Mouse (Mus musculus): Measurements from ENCODE around the gene Ppara.
"Not testable (repeated sequence)": the region's sequence is repeated elsewhere in the genome, so short reads cannot be mapped to it uniquely, and the experiment has no call there.

Gene Ppara

DNA sequence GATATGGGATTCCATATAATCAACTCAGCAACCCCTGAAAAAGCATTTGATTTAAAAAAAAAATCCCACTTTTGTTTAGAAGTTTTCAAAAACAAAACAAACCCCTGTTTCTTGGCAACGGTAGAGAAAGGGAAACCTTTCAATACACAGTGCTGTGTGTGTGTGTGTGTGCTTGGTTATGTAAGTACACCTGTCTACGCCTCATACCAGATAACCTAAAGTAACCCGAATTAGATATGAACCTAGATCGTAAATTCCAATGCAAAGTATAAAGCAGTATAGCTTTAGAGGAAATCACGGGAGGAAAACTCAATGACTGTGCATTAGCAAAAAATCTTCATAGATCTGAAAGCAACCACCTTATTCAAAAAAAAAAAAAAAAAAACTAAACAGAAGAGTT lies 31.9 kb downstream of the Ppara start:
- DNase-seq = no peak

DNA sequence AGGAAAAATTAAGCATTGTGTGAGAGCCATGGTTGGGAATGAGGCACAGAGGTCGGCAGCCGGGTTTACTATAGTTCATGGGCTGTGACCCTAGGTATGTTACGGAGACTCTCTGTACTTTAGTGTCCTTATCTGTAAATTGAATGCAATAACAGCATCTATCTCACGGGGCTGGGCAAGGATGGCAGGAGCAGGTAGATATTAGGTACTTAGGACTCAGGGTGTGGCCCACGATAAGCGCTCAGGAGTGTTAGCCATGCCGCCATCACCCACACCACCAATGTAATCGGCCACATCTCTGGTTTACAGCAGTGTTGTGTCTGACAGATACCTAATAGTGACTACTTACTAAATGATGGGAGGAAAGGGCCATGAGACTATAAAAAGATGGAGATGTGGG lies 34.2 kb downstream of the Ppara start:
- no peak for DNase-seq

DNA sequence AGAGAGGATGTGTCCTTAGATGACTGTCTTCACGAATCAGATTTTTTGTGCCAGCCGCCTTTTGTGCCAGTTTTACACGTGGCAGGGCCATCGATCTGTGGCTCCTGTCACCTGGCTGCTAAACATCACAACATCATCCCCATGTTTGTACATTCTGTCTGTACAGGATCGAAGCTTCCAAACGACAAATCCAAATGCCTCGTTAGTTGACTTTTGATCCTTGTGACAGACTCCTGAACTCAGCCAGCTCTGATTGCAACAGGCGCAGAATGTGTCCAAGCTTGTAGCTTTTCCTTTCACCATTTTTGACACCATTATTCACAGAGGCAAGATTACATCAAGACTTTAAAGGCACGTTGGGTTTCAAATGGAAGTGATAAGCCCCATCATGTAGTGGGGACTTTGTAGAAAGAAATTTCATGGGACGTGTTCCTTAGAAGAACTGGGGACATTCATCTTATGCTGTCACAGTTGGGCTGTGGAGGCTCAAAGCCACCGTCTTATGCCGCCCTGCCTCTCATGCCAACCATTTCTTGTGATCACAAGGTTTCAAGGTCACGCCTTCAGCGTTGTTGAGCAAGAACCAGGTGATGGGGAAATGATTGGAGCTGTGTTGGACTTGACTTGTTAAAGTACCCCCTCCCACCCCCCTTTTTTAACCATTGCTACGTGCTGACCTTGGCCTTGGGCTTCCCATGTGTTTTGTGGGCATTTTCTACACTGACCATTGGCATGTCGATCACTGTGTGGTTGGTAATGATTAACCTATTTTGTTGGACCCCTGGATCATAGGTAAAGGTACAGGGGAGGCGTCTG lies 36.7 kb downstream of the Ppara start:
- peak; percentile 70 for DNase-seq

DNA sequence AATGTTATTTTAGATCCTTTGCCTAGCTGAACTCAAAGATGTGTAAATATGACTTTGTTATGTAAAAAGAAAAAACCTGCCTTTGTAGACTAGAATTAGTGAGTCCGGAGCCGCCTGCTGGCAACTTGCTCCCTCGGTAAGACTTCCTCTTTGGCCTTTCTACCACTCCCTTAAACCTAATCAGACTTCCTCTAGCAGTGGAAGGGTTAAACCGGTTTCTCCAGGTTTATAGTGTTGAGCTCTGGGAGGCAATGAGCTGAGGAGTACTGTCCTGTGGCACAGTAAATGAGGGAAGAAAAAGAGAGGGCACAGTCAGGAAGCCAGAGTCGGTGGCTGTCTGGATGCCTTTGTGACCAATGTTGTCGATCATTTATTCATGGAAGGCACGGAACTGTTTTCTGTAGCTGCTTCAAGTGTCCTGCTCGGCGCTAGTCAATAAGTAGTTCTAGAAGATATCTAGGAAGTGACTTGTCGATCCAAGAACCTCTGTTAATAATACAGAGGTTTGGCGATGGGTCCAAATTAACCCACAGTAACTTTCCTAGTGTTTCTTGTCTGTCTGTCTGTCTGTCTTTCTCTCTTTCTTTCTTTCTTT lies 37.5 kb downstream of the Ppara start:
- no peak for DNase-seq

DNA sequence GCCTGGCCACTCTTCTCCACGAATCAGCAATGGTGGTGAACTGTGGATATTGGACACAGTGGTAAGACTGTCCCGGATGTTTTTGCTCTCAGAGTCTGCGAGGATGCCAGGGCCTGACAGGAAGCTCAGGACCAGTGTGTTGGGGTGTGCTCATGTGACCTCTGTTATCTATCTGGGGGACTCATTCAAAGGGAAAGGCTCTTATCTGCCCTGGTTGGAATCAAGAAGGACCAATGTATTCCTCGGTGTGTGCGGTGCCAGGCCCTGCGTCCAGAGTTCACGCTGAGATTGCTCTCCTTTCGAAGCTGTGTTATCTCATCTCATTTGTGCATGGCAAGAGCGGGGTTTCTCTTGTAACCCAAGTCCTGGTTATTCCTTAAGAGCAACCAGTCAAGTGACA lies 39.6 kb downstream of the Ppara start:
- DNase-seq = no peak

DNA sequence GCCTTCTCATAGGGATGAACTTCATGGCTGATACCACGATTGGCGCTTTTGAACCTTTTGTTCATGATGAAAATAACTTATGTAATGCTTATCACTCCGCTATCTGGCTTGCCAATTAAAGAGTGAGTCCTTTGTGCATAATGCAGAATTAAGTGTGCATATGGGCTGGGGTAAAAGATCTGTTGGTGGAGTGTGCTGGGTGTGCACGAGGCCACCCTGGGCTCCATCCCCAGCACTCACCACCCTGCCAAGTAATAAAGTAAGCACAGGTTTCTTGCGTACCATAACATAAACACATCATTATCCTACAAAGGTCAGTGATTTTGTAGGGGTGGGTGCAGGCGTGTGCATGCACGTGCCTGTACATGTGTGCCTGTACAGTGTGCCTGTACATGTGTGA lies 40.2 kb downstream of the Ppara start:
- DNase-seq = no peak

DNA sequence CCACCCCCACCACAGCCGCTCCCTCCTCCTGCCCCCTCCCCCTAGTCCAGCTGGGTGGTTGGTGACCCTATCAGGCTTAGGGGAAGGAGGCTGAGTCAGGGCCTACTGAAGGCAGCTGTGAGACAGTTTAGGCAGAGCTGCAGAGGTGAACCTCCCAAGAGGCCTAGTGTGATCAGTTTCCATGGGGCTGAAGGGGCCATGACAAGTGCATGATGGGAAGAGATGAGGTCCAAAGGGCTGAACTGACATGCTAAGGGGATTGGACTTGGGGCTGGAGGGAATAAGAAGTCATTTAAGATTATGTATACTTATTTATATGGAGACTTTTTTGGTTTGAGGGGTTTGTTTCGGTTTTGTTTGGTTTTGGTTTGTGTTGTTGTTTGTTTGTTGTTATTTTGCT lies 41.5 kb downstream of the Ppara start:
- DNase-seq = no peak

DNA sequence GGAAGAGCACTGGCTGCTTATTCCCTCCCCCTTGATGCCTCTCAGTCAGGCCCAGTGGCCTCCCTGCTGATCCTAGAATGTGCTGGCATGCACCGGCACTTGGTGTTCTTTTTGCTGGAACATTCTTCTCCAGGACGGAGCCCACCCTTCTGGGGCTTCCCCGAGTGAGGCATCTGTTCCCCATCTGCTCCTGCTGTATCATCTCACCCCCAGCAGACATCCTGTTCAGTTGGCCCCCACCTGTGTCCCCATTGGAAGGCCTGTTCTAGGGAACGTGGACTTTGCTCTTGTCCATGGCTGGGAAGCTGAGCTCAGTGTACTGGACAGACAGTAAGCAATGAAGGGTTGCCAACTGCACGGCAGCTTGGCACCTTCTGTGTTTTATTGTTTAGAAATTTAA lies 42.0 kb downstream of the Ppara start:
- DNase-seq = peak; percentile 77

DNA sequence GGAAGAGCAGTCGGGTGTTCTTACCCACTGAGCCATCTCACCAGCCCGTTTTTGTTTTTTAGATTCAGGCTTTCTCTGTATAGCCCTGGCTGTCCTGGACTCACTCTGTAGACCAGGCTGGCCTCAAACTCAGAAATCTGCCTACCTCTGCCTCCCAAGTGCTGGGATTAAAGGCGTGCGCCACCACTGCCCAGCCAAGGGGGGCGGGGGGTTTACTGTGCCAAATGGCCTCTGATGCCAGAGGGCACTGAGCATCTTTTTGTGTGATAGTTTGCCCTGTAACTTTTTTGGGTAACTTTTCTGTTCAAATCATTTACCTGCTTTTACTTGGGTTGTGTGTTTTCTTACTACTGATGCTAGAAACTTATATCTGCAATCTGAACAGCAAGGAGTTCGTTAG lies 44.1 kb downstream of the Ppara start:
- not testable (repeated sequence) for DNase-seq

DNA sequence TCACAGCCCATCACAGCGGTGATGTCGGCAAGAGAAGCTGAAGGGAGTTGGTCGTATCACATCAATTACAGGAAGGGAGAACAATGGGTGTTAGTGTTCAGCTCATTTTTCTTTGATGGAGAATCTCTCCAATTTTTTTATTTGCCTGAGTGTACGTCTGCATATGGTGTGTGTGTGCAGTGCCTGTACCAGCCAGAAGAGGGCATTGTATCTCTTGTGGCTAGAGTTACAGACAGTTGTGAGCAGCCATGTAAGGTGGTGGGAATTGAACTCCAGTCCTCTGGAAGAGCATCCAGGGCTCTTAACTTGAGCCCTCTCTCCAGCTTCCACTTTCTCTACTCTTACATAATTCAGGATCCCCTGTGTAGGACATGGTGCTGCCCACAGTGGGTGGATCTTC lies 48.4 kb downstream of the Ppara start:
- no peak for DNase-seq

DNA sequence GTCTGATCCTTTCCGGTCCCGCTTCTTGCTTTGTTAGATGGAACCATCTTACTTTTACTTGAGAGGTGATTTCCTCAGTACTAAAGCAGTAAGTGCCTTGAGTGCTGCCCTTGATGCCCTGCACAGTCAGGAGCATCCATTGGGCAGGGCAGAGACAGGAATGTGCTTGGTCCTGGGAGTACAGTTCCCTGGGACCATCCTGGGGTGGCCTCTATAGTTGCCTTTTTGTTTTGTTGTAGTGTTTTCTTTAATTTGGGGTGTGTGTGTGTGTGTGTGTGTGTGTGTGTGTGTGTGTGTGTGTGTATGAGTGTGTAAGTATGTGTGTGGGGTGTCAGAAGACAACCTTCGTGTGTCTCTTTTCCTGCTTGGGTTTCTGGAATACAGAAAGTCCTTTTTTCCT lies 49.6 kb downstream of the Ppara start:
- DNase-seq = no peak

DNA sequence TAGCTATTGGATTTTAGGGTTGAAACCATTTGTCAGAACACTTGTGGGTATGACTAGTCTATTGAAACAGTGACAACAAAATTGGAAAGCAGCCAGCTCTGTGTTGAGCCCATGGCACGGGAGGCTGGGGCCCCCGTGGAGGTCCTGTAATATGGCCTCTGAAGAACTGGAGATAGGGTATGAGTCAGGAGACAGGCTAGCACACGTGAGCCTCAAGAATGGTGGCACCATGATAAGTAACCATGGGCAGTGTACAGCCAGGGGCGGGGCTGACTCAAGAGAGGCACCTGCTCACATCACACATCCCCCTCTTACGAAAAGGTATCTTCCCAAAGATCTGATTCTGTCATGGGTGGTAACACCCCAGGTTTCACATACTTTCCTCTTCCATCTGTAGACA lies 51.9 kb downstream of the Ppara start:
- DNase-seq = no peak

DNA sequence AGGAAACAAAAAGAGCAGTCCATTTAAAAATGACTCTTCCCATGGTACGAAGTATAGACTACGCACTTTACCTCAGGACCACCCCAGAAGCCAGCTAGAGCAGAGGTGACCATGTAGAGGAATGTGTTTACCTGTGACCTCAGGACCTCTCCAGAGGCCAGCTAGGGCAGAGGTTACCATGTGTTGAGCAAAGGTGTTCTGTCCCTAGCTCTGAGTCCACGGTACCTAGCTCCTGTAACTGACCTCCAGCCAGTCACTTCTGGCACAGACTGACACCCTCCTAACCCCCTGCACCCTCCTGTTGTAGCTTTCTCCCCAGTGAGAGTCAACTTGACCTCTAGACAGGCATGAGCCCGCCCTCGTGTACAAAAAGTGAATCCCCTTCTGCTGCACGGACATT lies 52.7 kb downstream of the Ppara start:
- DNase-seq = no peak

DNA sequence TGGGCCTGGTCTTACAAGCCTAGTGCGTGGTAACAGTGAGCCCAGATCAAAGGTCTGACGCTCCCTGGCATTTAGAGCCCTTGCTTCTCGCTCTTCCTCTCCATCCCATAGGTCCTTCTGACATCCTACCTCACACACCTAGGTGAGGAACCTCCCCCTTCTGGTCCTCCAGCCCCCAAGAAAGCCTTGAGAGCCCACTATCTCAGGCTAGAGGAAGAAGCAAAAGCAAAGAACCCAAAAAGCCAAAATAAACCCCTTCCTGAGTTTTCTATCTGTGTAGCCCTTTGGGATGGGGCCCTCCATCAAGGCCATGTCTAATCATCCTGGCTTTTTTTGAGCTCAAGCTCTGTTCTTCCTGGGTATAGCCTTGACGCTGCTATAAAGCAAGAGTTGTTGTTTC lies 53.3 kb downstream of the Ppara start:
- DNase-seq = no peak

DNA sequence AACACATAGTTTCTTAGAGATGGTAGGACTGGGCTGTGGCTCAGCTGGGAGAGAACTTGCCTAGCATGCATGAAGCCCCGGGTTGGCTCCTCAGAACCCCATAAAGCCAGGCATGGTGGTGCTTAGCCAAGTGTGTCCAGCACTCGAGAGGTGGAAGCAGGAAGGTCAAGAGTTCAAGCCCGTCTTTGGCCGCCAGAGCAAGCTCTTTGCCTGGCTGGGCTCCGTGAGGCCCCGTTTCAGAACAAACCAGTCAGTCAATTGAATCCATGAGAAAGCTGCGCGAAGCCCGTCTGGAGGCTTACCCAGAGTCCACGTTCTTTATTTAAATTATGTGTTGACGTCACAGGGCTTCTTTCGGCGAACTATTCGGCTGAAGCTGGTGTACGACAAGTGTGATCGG lies 53.9 kb downstream of the Ppara start:
- peak; percentile 31 for DNase-seq

DNA sequence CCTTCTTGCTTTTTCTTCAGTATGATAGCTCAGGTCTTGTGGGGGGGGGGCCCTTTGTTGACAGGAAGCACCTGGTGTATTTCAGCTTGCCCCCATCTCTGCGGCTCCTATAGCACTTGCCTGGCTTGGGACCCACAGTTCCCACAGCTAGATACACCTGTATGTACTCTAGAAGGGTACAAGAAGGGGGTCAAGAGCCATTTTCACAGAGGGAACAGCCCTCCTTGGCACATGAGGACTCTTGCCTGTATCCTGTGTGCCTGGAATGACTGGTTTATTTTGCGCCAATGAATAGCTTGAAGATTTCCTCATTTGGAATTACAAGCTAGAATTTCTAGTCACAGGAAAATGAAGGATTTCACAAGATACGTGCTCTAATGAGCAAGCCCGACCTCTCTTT lies 56.7 kb downstream of the Ppara start:
- DNase-seq = no peak

DNA sequence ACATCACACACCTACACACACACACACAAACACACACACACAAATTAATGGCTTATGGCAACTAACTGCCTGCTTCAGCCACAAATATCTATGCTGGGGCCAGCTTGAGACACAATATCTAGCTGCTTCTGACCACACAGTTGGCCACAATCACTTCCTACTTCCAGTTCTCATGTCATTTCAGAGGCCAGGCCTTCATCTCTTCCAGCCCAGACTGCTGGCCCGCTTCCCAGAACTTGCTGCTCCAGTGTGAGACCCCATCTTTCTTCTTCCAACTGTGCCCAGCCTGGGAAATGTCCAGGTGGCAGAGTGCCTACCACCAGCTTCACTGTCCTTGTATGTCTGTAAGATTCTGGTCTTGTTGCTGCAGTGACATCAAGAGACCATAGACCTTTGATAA lies 58.0 kb downstream of the Ppara start:
- DNase-seq = no peak

DNA sequence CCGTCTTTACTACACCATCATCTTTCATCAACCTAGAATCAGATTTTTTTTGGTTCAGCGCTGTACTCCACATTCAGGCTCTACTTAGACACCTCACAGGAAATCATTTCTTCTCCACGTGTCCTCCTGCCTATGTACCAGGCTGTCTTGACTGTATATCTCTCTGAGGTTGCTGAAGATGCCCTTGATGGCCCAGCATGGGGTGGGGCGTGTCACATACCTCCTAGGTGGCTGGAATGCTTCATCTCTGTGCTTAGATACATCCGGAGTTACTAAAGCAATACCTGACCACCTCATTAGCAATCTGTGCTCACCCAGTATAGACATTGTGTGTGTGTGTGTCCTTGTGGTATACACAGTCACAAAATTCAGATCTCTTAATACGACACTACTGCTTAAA lies 60.7 kb downstream of the Ppara start:
- no peak for DNase-seq

DNA sequence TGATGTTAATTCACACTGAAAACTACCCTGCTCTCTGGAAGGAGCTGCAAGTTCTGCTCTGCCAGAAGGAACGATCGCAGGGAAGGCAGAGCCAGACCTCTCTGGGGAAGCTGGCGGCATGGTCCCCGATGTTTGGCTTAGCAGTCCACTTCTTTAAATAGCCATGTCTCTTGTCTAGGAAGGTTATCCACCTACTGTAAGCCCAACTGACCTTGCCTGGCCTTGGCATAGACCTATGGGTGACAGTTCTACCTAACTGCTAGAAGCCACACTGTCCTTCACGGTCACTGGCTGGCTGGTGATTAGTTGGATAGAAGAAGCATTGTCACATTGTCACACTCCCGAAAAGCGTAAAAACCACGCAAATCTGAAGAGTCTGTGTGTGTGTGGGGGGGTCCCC lies 63.9 kb downstream of the Ppara start:
- DNase-seq = no peak

DNA sequence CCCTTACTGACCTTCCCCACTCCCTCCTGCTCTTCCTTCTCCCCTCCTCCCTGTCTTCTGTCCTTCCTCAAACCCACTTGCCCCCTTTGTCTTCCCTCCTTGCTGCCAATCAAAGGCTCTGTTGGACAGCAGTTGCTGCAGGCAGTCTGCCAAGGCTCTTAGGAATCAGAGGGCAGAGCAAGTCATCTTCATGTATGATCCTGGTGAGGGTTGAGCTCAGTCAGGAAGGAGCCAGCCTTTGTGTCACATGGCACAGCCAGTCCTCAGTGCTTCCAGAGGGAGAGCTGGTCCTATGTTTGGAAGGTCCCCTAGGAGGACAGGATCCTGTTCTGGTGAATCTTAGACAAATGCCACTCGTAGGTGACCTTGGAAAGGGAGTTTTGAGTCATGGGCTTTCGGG lies 68.1 kb downstream of the Ppara start:
- DNase-seq = peak; percentile 29

DNA sequence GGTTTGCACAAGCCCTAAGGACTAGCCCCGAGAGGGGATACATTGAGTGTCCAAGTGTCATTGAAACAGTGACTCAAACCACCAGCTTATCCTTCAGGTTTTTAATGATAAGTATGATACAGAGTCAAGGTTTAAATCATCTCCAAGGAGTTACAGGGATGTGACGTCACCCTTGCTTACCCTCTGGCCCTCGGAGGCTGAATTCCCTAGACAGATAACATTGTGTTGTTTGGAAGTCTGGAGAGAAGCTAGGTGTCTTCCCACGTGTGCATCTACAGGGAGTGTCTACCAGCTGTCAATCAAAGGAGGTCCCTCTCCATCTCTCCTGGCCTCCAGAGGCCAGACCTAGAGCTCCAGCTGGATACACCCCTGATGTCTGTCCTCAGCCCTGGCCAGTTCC lies 72.1 kb downstream of the Ppara start:
- no peak for DNase-seq

DNA sequence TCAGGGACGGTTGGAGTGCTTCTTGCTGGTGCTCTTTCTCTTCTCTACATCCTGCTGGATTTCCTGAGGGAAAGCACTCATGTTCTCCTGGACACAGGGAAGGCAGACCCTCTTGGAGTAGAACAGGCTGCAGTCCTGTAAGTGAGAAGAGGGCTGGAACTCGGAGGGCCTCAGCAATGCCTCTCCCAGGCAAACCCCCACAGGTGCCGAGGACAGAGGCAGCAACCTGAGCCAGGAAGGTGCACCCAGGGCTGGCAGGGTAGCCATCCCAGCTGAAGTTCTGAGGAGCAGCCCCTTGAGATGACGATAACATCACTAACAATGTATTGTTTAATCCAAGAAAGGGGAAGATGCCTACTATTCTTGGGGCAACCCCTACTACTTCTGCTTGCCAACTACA lies 72.6 kb downstream of the Ppara start:
- DNase-seq = no peak

DNA sequence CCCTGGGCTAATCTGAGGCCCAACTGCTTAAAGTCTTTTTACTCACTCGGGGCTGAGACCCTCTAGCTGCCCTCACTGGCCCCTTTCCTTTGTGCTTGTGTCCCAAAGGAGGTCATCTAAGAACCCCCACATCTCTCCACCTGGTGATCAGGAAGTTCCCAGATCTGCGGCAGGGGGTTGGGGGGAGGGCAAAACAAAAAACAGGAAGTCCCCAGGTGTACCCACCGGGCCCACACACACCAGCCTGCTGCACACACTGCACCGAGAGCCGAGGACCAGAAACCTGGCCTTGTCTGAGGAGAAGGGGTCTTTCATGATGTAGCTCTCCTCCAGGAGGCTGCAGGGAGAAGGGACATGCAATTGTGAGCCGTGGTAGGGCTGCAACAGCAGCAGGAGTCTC lies 73.2 kb downstream of the Ppara start:
- no peak for DNase-seq

DNA sequence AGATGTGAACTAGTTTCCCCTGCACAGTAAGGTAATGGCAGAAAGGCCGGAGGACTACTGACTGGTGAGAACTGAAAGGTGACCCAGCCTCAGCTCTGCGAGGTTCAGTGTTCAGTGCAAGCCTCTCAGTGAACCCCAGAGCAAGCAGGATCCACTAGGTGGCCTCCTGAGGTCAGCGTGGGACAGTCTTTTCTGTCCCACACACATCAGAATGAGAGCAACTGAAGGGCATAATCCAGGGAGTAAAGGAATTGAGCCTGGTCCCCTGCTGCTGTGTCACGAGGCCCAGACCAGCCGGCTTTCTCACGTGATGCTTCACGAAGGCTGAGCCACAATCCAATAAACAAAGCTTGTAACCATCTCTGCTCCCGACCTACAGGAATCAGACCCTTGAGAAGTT lies 73.7 kb downstream of the Ppara start:
- DNase-seq = no peak

DNA sequence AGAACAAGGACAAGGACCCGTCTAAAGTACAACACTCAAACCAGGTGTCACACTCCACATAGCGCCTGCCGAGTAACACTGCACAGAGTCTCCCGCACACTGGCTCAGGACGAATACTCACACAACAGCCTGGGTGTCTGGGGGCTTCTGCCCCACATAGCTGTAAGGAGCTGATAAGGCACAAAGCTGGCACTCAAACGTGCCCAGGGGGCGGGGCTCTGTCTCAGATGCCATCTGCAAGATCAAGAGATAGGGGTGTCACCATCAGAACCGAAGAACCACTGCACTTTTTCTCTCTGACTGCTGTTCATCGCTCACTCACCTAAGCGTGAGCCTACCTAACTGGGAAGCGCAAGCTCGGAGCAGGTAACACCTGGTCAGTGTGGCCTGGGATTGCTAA lies 74.3 kb downstream of the Ppara start:
- DNase-seq = no peak
